Mouse (Mus musculus) left cerebral cortex, adult 6 months (tissue): ENCODE results near the gene Rab6b. TPM values are rescaled to one million over a fixed set of nuclear protein-coding genes. Genes with fewer than 3 reads are reported as not detected.

Experiments used
- long read RNA-seq, 2 experiments: library from polyadenylated mRNA; unstranded; transcript quantifications; one replicate each; pipeline ENCODE4 v2.0.0; 2019 to 2020
- polyA plus RNA-seq: library from polyadenylated mRNA; unstranded; fragments of <200 nt; fragmentation: Nextera tagmentation; gene quantifications from 2 replicates; pipeline ENCODE4 v1.2.3, GENCODE M21; 2021

Rab6b gene
- polyA plus RNA-seq: 121 and 131 TPM in 2 replicates
- long read RNA-seq, experiment 1, full-length matches to known transcripts: 473 of 914 reads
- long read RNA-seq, experiment 1, partial matches to known transcripts: 428 of 914 reads
- long read RNA-seq, experiment 1, other reads (novel, unspliced or antisense): 13 of 914 reads
- long read RNA-seq, experiment 2, full-length matches to known transcripts: 116 of 346 reads
- long read RNA-seq, experiment 2, partial matches to known transcripts: 20 of 346 reads
- long read RNA-seq, experiment 2, other reads (novel, unspliced or antisense): 210 of 346 reads

GRCm38 (mm10) chr9:103111621-103112470 lies at the start of gene Rab6b:
Gene Rab6b, plus strand, starts transcription at chr9:103111787.

DNA sequence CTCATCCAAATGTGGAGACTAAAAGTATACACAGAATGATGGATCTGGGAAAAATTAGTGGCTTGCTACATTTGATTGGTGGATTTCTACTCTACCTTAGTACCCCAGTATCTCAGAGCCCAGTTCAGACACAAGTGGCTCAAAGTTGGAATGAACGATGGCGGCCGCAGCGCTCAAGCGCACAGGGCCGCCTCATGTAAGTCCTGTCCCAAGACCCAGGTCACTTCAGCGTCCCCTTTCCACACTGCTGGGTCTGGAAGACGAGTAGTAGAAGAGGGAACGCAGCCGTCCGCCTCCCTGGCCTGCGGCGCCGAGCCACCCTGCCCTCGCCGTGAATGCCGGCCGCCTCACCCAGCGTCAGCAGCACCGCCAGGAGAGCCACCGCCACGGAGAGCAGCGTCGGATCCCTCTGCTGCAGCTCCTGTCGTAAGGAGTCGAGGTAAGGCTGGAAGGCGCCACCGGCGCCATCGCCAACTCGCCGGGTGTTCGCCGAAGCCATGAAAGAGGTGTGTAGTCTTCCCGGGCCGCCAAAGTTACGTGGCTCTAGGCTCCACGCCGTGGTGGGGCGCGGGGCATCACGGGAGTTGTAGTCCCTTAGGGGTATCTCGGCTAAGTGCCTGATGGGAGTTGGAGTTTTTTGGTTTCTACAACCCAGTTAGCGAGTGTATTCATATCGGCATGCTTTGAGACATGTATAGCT lies 90.1 kb downstream of the Rab6b start, which contains the start of gene Srprb:
Gene Srprb, minus strand, starts transcription at position 577 of the 700 bp plus-strand sequence.

DNA sequence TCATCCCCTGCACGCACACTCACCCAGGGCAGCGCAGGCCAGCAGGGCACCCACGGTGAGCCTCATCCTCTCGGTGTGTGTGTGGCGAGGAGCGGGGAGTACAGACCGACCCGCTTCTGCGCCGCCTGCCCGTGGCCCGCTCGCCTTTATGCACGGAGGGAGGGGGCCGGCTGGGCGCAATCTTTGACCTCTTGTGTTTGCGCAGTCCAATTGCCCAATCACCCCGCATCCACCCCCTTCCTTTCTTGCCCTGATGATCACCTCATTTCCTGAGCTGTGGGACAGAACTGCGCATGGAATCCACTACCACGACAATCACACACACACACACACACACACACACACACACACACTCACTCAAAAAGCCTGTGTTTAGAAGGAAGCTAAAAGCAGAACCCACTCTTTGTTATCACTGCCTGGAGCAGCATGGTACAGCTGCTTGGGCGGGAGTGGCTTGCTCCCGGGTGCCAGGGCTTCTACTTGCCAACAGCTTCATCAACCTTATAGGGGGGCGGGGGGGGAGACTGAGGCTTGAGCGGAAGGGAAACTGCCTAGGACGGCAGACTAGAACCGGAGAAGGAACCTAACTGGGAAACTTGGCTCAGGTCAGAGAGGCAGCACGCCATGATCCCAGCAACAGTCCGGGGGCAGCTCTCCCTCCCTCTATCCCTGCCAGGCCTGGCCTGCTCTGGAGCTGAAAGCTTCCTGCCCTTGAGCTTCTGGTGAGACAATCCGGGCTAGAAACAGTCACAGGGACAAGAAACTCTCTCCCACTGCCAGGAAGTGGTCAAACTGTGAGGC lies 118.8 kb downstream of the Rab6b start, which contains the start of the genes Gm20425 and Trf:
Gene Gm20425, minus strand, starts transcription at position 157 of the 801 bp plus-strand sequence.
Gene Trf, minus strand, starts transcription at position 294 of the 801 bp plus-strand sequence.

Other genes starting within 250 kb of the Rab6b start
- 0.18 and 0.60 TPM in 2 replicates for gene Slco2a1, start 123.1 kb upstream of the Rab6b start, polyA plus RNA-seq
- gene Srprb, start 90.3 kb downstream of the Rab6b start, polyA plus RNA-seq: 24.5 and 30.3 TPM in 2 replicates
- 1.5 TPM in 1 of 2 replicates, not detected in the other for gene Gm20425, start 118.5 kb downstream of the Rab6b start, polyA plus RNA-seq
- gene Trf, start 118.7 kb downstream of the Rab6b start, polyA plus RNA-seq: 508 and 688 TPM in 2 replicates
- gene 1300017J02Rik, start 193.3 kb downstream of the Rab6b start, polyA plus RNA-seq: 0.21 TPM in 1 of 2 replicates, not detected in the other
- gene Topbp1, start 193.4 kb downstream of the Rab6b start, polyA plus RNA-seq: 1.6 and 3.4 TPM in 2 replicates